Mouse (Mus musculus) forebrain, embryonic 11.5 days (tissue): ENCODE results near the gene Fam76b. TPM values are rescaled to one million over a fixed set of nuclear protein-coding genes. Genes with fewer than 3 reads are reported as not detected.

Source experiments
- ATAC-seq: fragments of 200-750 bp; cut with Nextera tagmentation; replicated peaks from 2 replicates; pipeline ENCODE4 v1.8.0; 2017; ENCODE audit warnings: moderate TSS enrichment; ENCODE audit not compliant: low FRiP score
- DNase-seq: peaks from one replicate; pipeline ENCODE4 v3.0.0-alpha.2; 2017; ENCODE audit warnings: low spot score
- H3K27ac ChIP-seq: fragments of 300-500 bp; sonication (generic); 2 replicates; pipeline ENCODE4 v1.5.1; 2014; ENCODE audit warnings: low read depth, low read length
- H3K27me3 ChIP-seq: fragments of 300-500 bp; sonication (generic); 2 replicates; pipeline ENCODE4 v1.6.1; 2014; ENCODE audit warnings: mild to moderate bottlenecking, low read length, mixed read lengths; ENCODE audit not compliant: control insufficient read depth, insufficient read depth
- H3K36me3 ChIP-seq: fragments of 300-500 bp; sonication (generic); 2 replicates; pipeline ENCODE4 v1.6.1; 2014; ENCODE audit warnings: mild to moderate bottlenecking, low read length, moderate library complexity, mixed read lengths; ENCODE audit not compliant: control insufficient read depth, insufficient read depth
- H3K4me1 ChIP-seq: fragments of 300-500 bp; sonication (generic); replicated peaks from 2 replicates; pipeline ENCODE4 v1.6.1; 2014; ENCODE audit warnings: low read length, mixed read lengths; ENCODE audit not compliant: control insufficient read depth, insufficient read depth
- H3K4me2 ChIP-seq: fragments of 300-500 bp; sonication (generic); 2 replicates; pipeline ENCODE4 v1.6.1; 2014; ENCODE audit warnings: low read depth, mild to moderate bottlenecking, low read length, moderate library complexity, mixed read lengths; ENCODE audit not compliant: severe bottlenecking
- H3K4me3 ChIP-seq: fragments of 300-500 bp; sonication (generic); 2 replicates; pipeline ENCODE4 v1.5.1; 2014; ENCODE audit warnings: low read depth, low read length
- H3K9ac ChIP-seq: fragments of 300-500 bp; sonication (generic); 2 replicates; pipeline ENCODE4 v1.6.1; 2014; ENCODE audit warnings: low read length
- H3K9me3 ChIP-seq: fragments of 300-500 bp; sonication (generic); 2 replicates; pipeline ENCODE4 v1.6.1; 2016; ENCODE audit warnings: low read length, mixed read lengths; ENCODE audit not compliant: control insufficient read depth
- WGBS: fragments of 180-500 bp; shearing (Covaris S2); extraction: QIAGEN DNeasy Blood & Tissue Kit; methylation state at CpG from one replicate; pipeline ENCODE4 v1.1.7; 2014; 5-methylcytosine and 5-hydroxymethylcytosine counted together
- polyA plus RNA-seq: library from polyadenylated mRNA; unstranded; fragments of >200 nt; fragmentation: Nextera tagmentation; extraction: Ambion mirVana; gene quantifications from 2 replicates; pipeline ENCODE4 v1.2.1, GENCODE M21; 2014

Gene Fam76b
- polyA plus RNA-seq, 1 experiment from 2014 or later = 35.3 TPM

- WGBS = 80% methylated on average over 6 of the region's 6 CpGs
- Histone ChIP-seq H3K4me1 (no peaks in the 10 kb centered on the region), H3K4me2 (no peak overlapping the region), H3K4me3 (no peak overlapping the region), H3K27ac (no peak overlapping the region), H3K9ac (no peak overlapping the region), H3K36me3 (no peaks in the 10 kb centered on the region), H3K9me3 (peaks cover 4% of the 10 kb centered on the region; the same call in 1 of the 2 replicates), H3K27me3 (no peaks in the 10 kb centered on the region)
- ATAC-seq (no peak), DNase-seq (no peak)
These were observed 68.5 kb downstream of the Fam76b start for GRCm38 (mm10) chr9:13896055-13896454.

- WGBS = 83% methylated on average over 19 of the region's 19 CpGs
- H3K4me1 ChIP-seq = no peaks in the 10 kb centered on the region
- H3K9me3 ChIP-seq = no peaks in the 10 kb centered on the region
- ATAC-seq (no peak), DNase-seq (no peak)
- no peak overlapping the region for H3K4me2 ChIP-seq
- no peak overlapping the region for H3K4me3 ChIP-seq
- H3K9ac ChIP-seq = no peak overlapping the region
- no peak overlapping the region for H3K27ac ChIP-seq
- no peaks in the 10 kb centered on the region for H3K36me3 ChIP-seq
- H3K27me3 ChIP-seq = no peaks in the 10 kb centered on the region
These were observed 71.2 kb downstream of the Fam76b start for GRCm38 (mm10) chr9:13898510-13899305.

- H3K9ac ChIP-seq = no peak overlapping the region
- DNase-seq (no peak), ATAC-seq (no peak)
- no peak overlapping the region for H3K27ac ChIP-seq
- no peaks in the 10 kb centered on the region for H3K4me1 ChIP-seq
- H3K4me2 ChIP-seq = no peak overlapping the region
- WGBS = 90% methylated on average over 3 of the region's 3 CpGs
- H3K4me3 ChIP-seq = no peak overlapping the region
- no peaks in the 10 kb centered on the region for H3K9me3 ChIP-seq
- no peaks in the 10 kb centered on the region for H3K27me3 ChIP-seq
- no peaks in the 10 kb centered on the region for H3K36me3 ChIP-seq
These were observed 74.5 kb downstream of the Fam76b start for GRCm38 (mm10) chr9:13902030-13902429.

- H3K9ac ChIP-seq = no peak overlapping the region
- H3K9me3 ChIP-seq = no peaks in the 10 kb centered on the region
- DNase-seq (no peak), ATAC-seq (no peak)
- 90% methylated on average over 5 of the region's 5 CpGs for WGBS
- no peaks in the 10 kb centered on the region for H3K27me3 ChIP-seq
- H3K4me3 ChIP-seq = no peak overlapping the region
- no peaks in the 10 kb centered on the region for H3K4me1 ChIP-seq
- H3K4me2 ChIP-seq = no peak overlapping the region
- no peaks in the 10 kb centered on the region for H3K36me3 ChIP-seq
- no peak overlapping the region for H3K27ac ChIP-seq
These were observed 76.7 kb downstream of the Fam76b start for GRCm38 (mm10) chr9:13904091-13904779.

Other genes with a start within 250 kb of the Fam76b start
- gene Mtmr2, start 79.3 kb upstream of the Fam76b start, polyA plus RNA-seq = 70.6 and 76.9 TPM in 2 replicates
- 74.5 and 85.8 TPM in 2 replicates for gene Cep57, start 609 bp upstream of the Fam76b start, polyA plus RNA-seq